Mouse (Mus musculus) left cerebral cortex, adult 18-20 months (tissue): ENCODE data around the gene Dnajc11. TPM values are rescaled to one million over a fixed set of nuclear protein-coding genes. Genes with fewer than 3 reads are reported as not detected.
A peak's percentile ranks its signal among the peaks of the same experiment; 100 is the strongest.

ENCODE experiments used
- DNase-seq, 2 experiments: peaks; one replicate each; pipeline ENCODE4 v3.0.0; 2021 to 2022; ENCODE audit warnings: low spot score in 2 of 2, mixed read lengths in 1 of 2
- long read RNA-seq, 2 experiments: library from polyadenylated mRNA; stranded (forward); transcript quantifications; one replicate each; pipeline ENCODE4 v2.0.0; 2021
- total RNA-seq, 2 experiments: library from RNA; stranded (reverse); gene quantifications; 2 replicates each; pipeline ENCODE4 v1.2.3; 2021

Dnajc11 gene
- total RNA-seq, result 10 to 100 TPM; 58.6 to 61.5 TPM
- long read RNA-seq, experiment 1, transcript Dnajc11-201 (16 exons, 3,151 nt), result major isoform, 88 of 105 reads
- long read RNA-seq, experiment 1, partial matches to known transcripts, result 3 of 105 reads
- long read RNA-seq, experiment 1, other reads (novel, unspliced or antisense), result 14 of 105 reads
- long read RNA-seq, experiment 2, transcript Dnajc11-201 (16 exons, 3,151 nt), result major isoform, 69 of 86 reads
- long read RNA-seq, experiment 2, partial matches to known transcripts, result 7 of 86 reads
- long read RNA-seq, experiment 2, other reads (novel, unspliced or antisense), result 9 of 86 reads

- DNase-seq, result peak; percentile 93
Observed at GRCm38 (mm10) chr4:151933505-151934214, at the start of gene Dnajc11. TSS of gene Dnajc11 (plus strand) at chr4:151933691.

- no peak for DNase-seq
Observed at GRCm38 (mm10) chr4:151893241-151893640, 40.2 kb upstream of the Dnajc11 start.

GRCm38 (mm10) chr4:151894926-151895325 is 38.6 kb upstream of the Dnajc11 start:
- DNase-seq, result no peak

GRCm38 (mm10) chr4:151895624-151896023 is 37.9 kb upstream of the Dnajc11 start:
- DNase-seq, result no peak

GRCm38 (mm10) chr4:151897069-151897617 is 36.3 kb upstream of the Dnajc11 start:
- no peak for DNase-seq

- no peak for DNase-seq
Observed at GRCm38 (mm10) chr4:151898600-151899245, 34.8 kb upstream of the Dnajc11 start.

GRCm38 (mm10) chr4:151899707-151900384 is 33.6 kb upstream of the Dnajc11 start:
- no peak for DNase-seq

GRCm38 (mm10) chr4:151900735-151901134 is 32.8 kb upstream of the Dnajc11 start:
- DNase-seq, result no peak

GRCm38 (mm10) chr4:151901422-151901821 is 32.1 kb upstream of the Dnajc11 start:
- DNase-seq, result no peak

- no peak for DNase-seq
Observed at GRCm38 (mm10) chr4:151902046-151902688, 31.3 kb upstream of the Dnajc11 start.

- no peak for DNase-seq
Observed at GRCm38 (mm10) chr4:151902689-151903241, 30.7 kb upstream of the Dnajc11 start.

GRCm38 (mm10) chr4:151904098-151904497 is 29.4 kb upstream of the Dnajc11 start:
- DNase-seq, result no peak

GRCm38 (mm10) chr4:151905621-151906020 is 27.9 kb upstream of the Dnajc11 start:
- DNase-seq, result no peak

GRCm38 (mm10) chr4:151907577-151908343 is 25.7 kb upstream of the Dnajc11 start:
- no peak for DNase-seq

- DNase-seq, result no peak
Observed at GRCm38 (mm10) chr4:151908809-151909208, 24.7 kb upstream of the Dnajc11 start.

- no peak for DNase-seq
Observed at GRCm38 (mm10) chr4:151916271-151916670, 17.2 kb upstream of the Dnajc11 start.

- no peak for DNase-seq
Observed at GRCm38 (mm10) chr4:151919135-151919840, 14.2 kb upstream of the Dnajc11 start.

GRCm38 (mm10) chr4:151919900-151920643 is 13.4 kb upstream of the Dnajc11 start:
- DNase-seq, result peak; percentile 63 to 71
